Mouse (Mus musculus) T-helper 2 cell (primary cell): ENCODE results near the gene Arid3c.
"Not testable (repeated sequence)": the region's sequence is repeated elsewhere in the genome, so short reads cannot be mapped to it uniquely, and the experiment has no call there.

ENCODE experiments used
- in situ Hi-C: fragments of 300-600 bp; cut with MboI, MseI; formaldehyde crosslinking; loops from one replicate; pipeline ENCODE4 v1.15.1; 2025; ENCODE audit warnings: high pct_unique_total_duplicates

Arid3c gene

GRCm38 (mm10) chr4:41711705-41712375 lies 19.1 kb downstream of the Arid3c start:
- in situ Hi-C loops: loop anchor here (10.0 kb wide), 2 partner anchors 867 to 1447 kb away; partner anchors contain the start of genes Smim27 and Topors

DNA sequence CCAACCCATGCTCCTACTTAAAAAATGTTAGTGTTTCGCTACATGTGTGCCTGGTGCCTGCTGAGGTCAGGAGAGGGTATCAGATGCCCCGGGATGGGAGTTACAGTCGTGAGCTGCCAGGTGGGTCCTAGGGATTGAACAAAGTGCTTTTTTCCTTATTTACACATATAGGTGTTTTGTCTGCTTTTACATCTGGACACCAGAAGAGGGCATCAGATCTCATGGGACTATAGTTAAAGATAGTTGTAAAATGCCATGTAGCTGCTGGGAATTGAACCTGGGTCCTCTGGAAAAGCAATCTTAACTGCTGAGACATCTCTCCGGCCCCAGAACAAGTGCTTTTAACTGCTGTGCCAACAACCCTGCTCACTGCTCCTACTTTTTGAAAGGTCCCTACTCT lies 20.7 kb downstream of the Arid3c start:
- in situ Hi-C loops: loop anchor here (10.0 kb wide), 2 partner anchors 865 to 1445 kb away; partner anchors contain the start of genes Smim27 and Topors

- in situ Hi-C loops: loop anchor here (5.0 kb wide), 1 partner anchor 151 kb away; no protein-coding TSS in a partner anchor
Measured at GRCm38 (mm10) chr4:41708192-41708745, 22.7 kb downstream of the Arid3c start.

GRCm38 (mm10) chr4:41707011-41707535 lies 23.9 kb downstream of the Arid3c start:
- in situ Hi-C loops: loop anchor here (5.0 kb wide), 1 partner anchor 150 kb away; no protein-coding TSS in a partner anchor

- in situ Hi-C loops: loop anchor here (5.0 kb wide), 1 partner anchor 149 kb away; no protein-coding TSS in a partner anchor
Measured at GRCm38 (mm10) chr4:41705922-41706754, 24.8 kb downstream of the Arid3c start.

- in situ Hi-C loops: loop anchor here (5.0 kb wide), 1 partner anchor 147 kb away; no protein-coding TSS in a partner anchor
Measured at GRCm38 (mm10) chr4:41704651-41705050, 26.3 kb downstream of the Arid3c start.

GRCm38 (mm10) chr4:41702226-41702625 lies 28.7 kb downstream of the Arid3c start:
- in situ Hi-C loops: not testable (repeated sequence)

- in situ Hi-C loops: not testable (repeated sequence)
Measured at GRCm38 (mm10) chr4:41700224-41700623, 30.7 kb downstream of the Arid3c start.

- in situ Hi-C loops: loop anchor here (5.0 kb wide), 2 partner anchors 473 to 968 kb away; no protein-coding TSS in a partner anchor
Measured at GRCm38 (mm10) chr4:41699783-41700182, 31.2 kb downstream of the Arid3c start, which contains the start of gene Il11ra1. Gene Il11ra1, plus strand, starts transcription at chr4:41699989.

GRCm38 (mm10) chr4:41698421-41699016 lies 32.4 kb downstream of the Arid3c start:
- in situ Hi-C loops: loop anchor here (5.0 kb wide), 2 partner anchors 474 to 969 kb away; no protein-coding TSS in a partner anchor

GRCm38 (mm10) chr4:41696930-41697841 lies 33.8 kb downstream of the Arid3c start, which contains the start of gene Cntfr:
Gene Cntfr, minus strand, starts transcription at chr4:41697089.
- in situ Hi-C loops: loop anchor here (5.0 kb wide), 2 partner anchors 475 to 970 kb away; no protein-coding TSS in a partner anchor

DNA sequence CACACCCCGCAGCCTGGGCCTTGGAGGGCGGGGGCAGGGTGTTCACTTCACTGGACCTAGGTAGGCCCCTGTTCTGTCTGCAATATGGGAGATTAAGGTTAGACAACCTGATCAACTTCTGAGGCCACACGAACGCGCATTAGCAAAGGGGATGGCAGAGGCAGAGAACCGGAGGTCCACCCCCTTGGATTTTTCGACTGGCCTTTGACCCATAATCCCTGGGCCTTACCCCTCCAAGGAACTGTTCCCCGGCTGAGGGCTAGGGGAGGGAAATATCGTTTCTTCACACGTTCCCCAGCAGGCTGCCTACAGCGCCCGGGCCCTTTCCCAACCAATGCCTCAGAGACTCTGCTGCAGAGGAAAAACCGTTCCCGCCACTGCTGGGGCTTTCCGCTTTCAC lies 34.5 kb downstream of the Arid3c start:
- in situ Hi-C loops: loop anchor here (5.0 kb wide), 2 partner anchors 476 to 971 kb away; no protein-coding TSS in a partner anchor

DNA sequence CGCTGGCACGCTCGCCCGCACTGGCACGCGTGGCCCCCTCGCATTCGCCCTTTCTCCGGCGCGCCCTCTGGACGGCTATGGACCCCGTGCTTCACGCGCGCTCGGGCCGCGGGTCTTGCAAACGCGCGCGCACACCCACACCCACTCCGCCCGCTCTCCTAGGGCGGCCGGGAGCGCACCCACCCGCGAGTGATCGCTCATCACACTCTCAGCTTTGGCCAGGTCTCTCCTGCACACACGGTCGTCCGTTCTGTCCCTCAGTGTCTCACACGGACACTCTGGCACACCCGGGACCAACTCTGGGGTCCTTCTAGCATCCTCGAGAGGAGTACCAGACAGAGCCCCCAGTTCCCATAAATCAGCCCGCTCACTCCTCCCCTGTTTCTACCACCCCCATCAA lies 35.1 kb downstream of the Arid3c start:
- in situ Hi-C loops: loop anchor here (5.0 kb wide), 2 partner anchors 477 to 972 kb away; no protein-coding TSS in a partner anchor

- in situ Hi-C loops: not testable (repeated sequence)
Measured at GRCm38 (mm10) chr4:41693511-41693910, 37.4 kb downstream of the Arid3c start.

DNA sequence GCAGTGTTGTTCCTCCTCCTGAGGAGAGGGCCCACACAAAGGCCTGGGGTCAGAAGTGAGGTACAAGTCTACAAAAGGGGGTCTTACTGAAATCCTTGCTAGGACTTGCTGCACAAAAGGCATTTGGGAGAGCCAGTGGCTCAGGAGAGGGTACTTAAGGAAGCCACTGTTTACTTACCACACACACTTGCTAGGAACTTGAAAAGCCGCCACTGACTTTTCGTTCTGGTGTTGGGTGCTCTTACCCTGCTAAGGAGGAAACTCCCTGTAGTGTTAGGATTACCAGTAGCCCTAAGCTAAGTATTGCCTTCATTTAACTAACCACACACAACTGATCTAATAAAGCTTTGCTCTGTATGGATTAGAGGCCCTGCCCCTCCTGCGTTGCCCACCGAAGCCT lies 40.9 kb downstream of the Arid3c start:
- in situ Hi-C loops: not testable (repeated sequence)

GRCm38 (mm10) chr4:41688562-41688961 lies 42.4 kb downstream of the Arid3c start:
- in situ Hi-C loops: not testable (repeated sequence)

DNA sequence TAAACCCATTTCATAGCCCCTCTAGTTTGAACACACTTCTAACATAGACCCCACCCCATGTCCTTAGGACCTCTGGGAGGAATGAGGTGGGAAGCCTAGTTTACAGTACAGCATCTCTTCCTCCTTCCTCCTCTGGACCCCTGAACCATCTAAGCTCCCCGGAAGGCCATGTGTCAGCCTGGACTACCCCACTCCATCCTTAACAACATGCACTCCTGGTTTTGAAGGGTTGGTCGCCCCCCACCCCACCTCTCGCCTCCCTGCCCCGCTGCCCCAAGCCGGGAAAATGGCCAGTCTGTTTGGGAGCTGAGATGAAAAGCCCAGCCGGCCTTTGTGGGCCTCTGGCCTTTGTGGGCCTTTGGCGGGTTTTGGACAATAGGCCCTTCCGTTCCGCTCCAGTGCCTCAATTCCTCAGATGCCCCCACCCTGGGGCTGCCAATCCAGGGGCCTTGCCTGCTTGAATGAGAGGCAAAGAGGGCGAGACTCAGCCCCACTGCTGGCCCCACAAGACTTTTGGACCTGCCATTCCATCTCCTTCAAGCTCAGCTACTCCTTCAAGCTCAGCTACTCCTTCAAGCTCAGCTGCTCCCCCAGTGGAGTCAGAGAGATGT lies 45.0 kb downstream of the Arid3c start:
- in situ Hi-C loops: not testable (repeated sequence)

DNA sequence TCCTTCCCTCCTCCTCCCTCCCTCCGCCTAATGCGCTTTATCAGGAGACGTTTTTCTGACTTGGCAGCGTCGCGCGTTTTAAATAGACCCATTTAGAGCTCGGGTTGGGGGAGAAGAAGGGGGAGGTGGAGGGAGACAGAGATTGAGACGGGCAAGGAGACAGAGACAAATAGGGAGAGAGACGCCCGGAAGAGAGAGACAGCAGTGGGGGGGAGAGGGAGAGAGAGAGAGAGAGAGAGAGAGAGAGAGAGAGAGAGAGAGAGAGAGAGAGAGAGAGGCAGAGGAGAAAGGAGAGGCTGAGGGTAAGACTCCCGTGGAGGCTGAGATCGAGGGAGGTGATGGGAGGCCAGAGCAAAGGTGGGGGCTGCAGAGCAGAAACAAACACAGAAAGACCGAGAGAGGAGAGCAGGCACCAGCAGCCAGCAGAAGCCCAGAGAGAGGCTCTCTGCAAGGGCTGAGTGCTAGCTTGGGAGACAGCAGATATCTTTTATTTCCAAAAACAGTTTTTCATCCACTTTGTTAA lies 46.0 kb downstream of the Arid3c start:
- in situ Hi-C loops: not testable (repeated sequence)
